Mouse (Mus musculus) common myeloid progenitor, adult 5-6 weeks (primary cell): ENCODE measurements around the gene Dynlt1f. TPM values are rescaled to one million over a fixed set of nuclear protein-coding genes. Genes with fewer than 3 reads are reported as not detected.

ENCODE experiments used
- total RNA-seq: library from RNA; stranded (forward); fragments of 200-1000, 187-1606 nt; gene quantifications from 2 replicates; pipeline ENCODE4 v1.2.3, GENCODE M21; 2017

The Dynlt1f gene
- total RNA-seq, 1 experiment from 2014 or later, result 97.8 TPM

Other genes with a start within 250 kb of the Dynlt1f start
- 95.3 and 115 TPM in 2 replicates for gene Dynlt1b, start 225.8 kb downstream of the Dynlt1f start, total RNA-seq
- 2.6 and 5.9 TPM in 2 replicates for gene Dynlt1c, start 54.2 kb downstream of the Dynlt1f start, total RNA-seq
- gene Sytl3, start 3.2 kb upstream of the Dynlt1f start, total RNA-seq, result 1.1 TPM in 1 of 2 replicates, not detected in the other
- gene Ezr, start 126.9 kb upstream of the Dynlt1f start, total RNA-seq, result 175 and 186 TPM in 2 replicates